Mouse (Mus musculus) heart, adult 9 months (tissue): ENCODE data around the gene Prkar1b.
A peak's percentile ranks its signal among the peaks of the same experiment; 100 is the strongest.

Experiments used
- DNase-seq, 2 experiments: peaks; one replicate each; pipeline ENCODE4 v3.0.0; 2022; ENCODE audit warnings: low spot score in 2 of 2

The Prkar1b gene

GRCm38 (mm10) chr5:139066861-139067614, 82.8 kb downstream of the Prkar1b start:
- DNase-seq: no peak

- DNase-seq: no peak
Observed at GRCm38 (mm10) chr5:139064611-139065010, 85.2 kb downstream of the Prkar1b start.

- DNase-seq: no peak
Observed at GRCm38 (mm10) chr5:139061680-139062079, 88.1 kb downstream of the Prkar1b start.

GRCm38 (mm10) chr5:139060460-139061051, 89.2 kb downstream of the Prkar1b start:
- DNase-seq: peak; percentile 11 to 37

- no peak for DNase-seq
Observed at GRCm38 (mm10) chr5:139053176-139053575, 96.6 kb downstream of the Prkar1b start.

- no peak for DNase-seq
Observed at GRCm38 (mm10) chr5:139051276-139051675, 98.5 kb downstream of the Prkar1b start.

- DNase-seq: no peak
Observed at GRCm38 (mm10) chr5:139049367-139049766, 100.4 kb downstream of the Prkar1b start.

GRCm38 (mm10) chr5:139047171-139047570, 102.6 kb downstream of the Prkar1b start:
- DNase-seq: no peak

GRCm38 (mm10) chr5:139046636-139047035, 103.2 kb downstream of the Prkar1b start:
- DNase-seq: no peak

GRCm38 (mm10) chr5:139043546-139043945, 106.3 kb downstream of the Prkar1b start:
- no peak for DNase-seq

- no peak for DNase-seq
Observed at GRCm38 (mm10) chr5:139042299-139042698, 107.5 kb downstream of the Prkar1b start.

- no peak for DNase-seq
Observed at GRCm38 (mm10) chr5:139035171-139035570, 114.6 kb downstream of the Prkar1b start.

- no peak for DNase-seq
Observed at GRCm38 (mm10) chr5:139034746-139035145, 115.1 kb downstream of the Prkar1b start.

GRCm38 (mm10) chr5:139033406-139034317, 116.1 kb downstream of the Prkar1b start:
- peak in 1 of 2 experiments; percentile 13 for DNase-seq

- no peak for DNase-seq
Observed at GRCm38 (mm10) chr5:139027603-139028002, 122.2 kb downstream of the Prkar1b start.

- DNase-seq: peak; percentile 13 to 40
Observed at GRCm38 (mm10) chr5:139024351-139025105, 125.3 kb downstream of the Prkar1b start.

- DNase-seq: no peak
Observed at GRCm38 (mm10) chr5:139020595-139020994, 129.2 kb downstream of the Prkar1b start.

GRCm38 (mm10) chr5:139017371-139018124, 132.3 kb downstream of the Prkar1b start:
- DNase-seq: peak; percentile 83 to 84

GRCm38 (mm10) chr5:139015097-139015496, 134.7 kb downstream of the Prkar1b start:
- peak; percentile 78 to 79 for DNase-seq

GRCm38 (mm10) chr5:139010649-139011048, 139.2 kb downstream of the Prkar1b start:
- DNase-seq: no peak
